Mouse (Mus musculus) embryonic fibroblast, embryonic 13.5 days (primary cell): ENCODE data around the gene Krtap16-1.

ENCODE experiments used
- CTCF ChIP-seq: IDR thresholded peaks from 2 replicates; pipeline ENCODE4 v1.5.1; 2011; ENCODE audit warnings: mild to moderate bottlenecking, control low read depth, low read length, moderate library complexity, borderline replicate concordance; ENCODE audit not compliant: insufficient read depth
- POLR2A ChIP-seq: IDR thresholded peaks from 2 replicates; pipeline ENCODE4 v1.6.1; 2011; ENCODE audit warnings: low read depth, mild to moderate bottlenecking, control low read depth, low read length, moderate library complexity

GRCm38 (mm10) chr11:99999091-99999490 lies 12.7 kb upstream of the Krtap16-1 start:
- TF ChIP-seq POLR2A: no peak
- no peak for TF ChIP-seq CTCF
